Mouse (Mus musculus): ENCODE results near the gene Kmt2c. TPM values are rescaled to one million over a fixed set of nuclear protein-coding genes. Genes with fewer than 3 reads are reported as not detected.
"Not testable (repeated sequence)": the region's sequence is repeated elsewhere in the genome, so short reads cannot be mapped to it uniquely, and the experiment has no call there.

Kmt2c gene
- polyA plus RNA-seq, 1 experiment = 15.4 TPM

DNA sequence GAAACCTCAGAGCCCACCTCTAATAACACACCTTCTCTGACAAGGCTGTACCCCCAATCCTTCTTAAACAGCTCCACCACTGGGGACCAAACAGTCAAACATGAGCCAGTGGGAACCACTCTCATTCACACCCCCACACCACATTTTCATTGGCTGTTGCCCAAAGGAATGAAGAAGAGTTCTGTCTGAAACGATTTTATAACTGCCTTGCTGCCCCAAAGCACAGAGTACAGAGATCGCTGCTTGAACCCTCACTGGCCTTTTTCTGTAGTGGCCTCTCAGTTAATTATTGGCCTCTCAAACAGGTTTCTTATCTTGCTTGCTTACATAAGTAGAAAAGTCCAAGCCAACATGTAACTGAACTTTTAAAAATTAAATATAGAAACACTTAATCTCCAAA is 246.2 kb downstream of the Kmt2c start:
- Histone ChIP-seq H3K4me1 (ENCODE audit: control insufficient read depth, insufficient read depth, insufficient read length, low read length) (no peaks in the 10 kb centered on the region), H3K27ac (replicated peaks; ENCODE audit: low read depth, low read length) (no peak overlapping the region), H3K4me3 (ENCODE audit: insufficient read depth, low read depth, low read length) (no peak overlapping the region)

DNA sequence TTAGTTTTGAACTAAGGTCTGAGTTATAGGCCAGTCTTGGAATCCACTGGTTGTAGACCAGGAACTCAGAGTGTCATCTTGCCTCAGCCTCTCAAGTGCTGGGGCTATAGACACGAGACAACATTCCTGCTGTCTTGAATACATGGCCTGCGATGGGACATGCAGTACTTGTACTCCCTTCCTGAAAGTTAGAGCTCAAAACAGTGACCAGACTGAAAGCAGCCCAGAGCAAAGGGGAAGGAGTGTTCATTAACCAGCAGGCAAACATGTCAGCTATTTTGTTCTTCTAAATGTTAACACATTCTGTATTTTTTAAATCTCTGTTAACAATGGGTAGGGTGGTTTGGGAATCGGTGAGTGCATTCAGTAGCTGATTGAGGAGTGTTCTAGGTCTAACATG is 251.5 kb downstream of the Kmt2c start:
- H3K27ac ChIP-seq (replicated peaks; ENCODE audit: low read depth, low read length) = no peak overlapping the region
- no peak overlapping the region for H3K4me3 ChIP-seq (ENCODE audit: insufficient read depth, low read depth, low read length)

DNA sequence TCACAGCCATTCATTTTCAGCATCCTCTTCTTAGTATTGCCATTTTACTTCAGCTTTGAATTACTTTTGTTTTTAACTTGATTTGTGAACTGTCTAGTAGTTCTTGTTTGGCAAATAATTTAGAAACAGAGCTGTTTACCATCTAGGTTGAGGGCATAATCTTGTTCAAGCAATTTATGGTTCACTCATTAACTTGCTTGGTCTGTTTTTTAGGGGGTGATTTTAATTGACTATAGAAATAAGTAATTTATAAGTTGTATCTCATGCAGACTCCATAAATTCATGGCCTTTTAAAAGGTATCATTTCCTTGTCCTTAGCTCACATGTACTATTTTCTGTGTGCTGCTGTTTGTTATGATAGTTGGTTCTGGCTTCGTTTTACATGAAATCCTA is 252.1 kb downstream of the Kmt2c start:
- H3K27ac ChIP-seq (replicated peaks; ENCODE audit: low read depth, low read length) = no peak overlapping the region
- no peaks in the 10 kb centered on the region for H3K4me1 ChIP-seq (ENCODE audit: control insufficient read depth, insufficient read depth, insufficient read length, low read length)
- H3K4me3 ChIP-seq (ENCODE audit: insufficient read depth, low read depth, low read length) = no peak overlapping the region

More for the DNA sequence above, 251.5 kb downstream of the Kmt2c start:
- no peaks in the 10 kb centered on the region for H3K4me1 ChIP-seq (ENCODE audit: control insufficient read depth, insufficient read depth, insufficient read length, low read length)

DNA sequence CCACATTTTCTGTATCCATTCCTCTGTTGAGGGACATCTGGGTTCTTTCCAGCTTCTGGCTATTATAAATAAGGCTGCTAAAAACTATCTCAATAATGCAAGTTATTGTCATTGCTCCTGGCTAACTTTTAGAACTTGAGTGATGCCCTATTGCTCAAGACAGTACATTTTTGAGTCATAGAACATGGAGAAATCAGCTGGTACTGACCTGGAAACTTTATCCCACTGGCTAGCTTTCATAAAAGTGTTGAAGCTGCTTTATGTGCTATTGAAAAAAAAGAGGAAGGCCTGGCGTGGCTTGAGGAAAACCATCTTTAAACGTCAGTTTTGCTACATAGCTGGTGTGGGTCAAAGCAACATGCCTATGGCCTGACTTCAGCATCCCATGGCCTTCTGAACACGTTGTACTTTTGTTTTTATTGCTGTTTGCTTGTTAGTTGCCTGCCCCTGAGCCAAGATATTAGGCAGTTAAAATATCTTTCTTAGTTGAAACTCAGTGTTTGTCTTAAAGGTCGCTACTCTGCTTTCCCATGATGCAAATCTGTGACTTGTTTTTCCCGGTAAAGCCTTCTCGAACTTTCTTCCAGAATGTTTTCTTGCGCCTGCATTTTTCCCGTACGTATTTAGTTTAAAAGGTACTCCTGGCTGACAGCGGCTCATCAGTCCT is 252.6 kb downstream of the Kmt2c start:
- H3K4me3 ChIP-seq (ENCODE audit: insufficient read depth, low read depth, low read length) = no peak overlapping the region
- no peaks in the 10 kb centered on the region for H3K4me1 ChIP-seq (ENCODE audit: control insufficient read depth, insufficient read depth, insufficient read length, low read length)
- no peak overlapping the region for H3K27ac ChIP-seq (replicated peaks; ENCODE audit: low read depth, low read length)

DNA sequence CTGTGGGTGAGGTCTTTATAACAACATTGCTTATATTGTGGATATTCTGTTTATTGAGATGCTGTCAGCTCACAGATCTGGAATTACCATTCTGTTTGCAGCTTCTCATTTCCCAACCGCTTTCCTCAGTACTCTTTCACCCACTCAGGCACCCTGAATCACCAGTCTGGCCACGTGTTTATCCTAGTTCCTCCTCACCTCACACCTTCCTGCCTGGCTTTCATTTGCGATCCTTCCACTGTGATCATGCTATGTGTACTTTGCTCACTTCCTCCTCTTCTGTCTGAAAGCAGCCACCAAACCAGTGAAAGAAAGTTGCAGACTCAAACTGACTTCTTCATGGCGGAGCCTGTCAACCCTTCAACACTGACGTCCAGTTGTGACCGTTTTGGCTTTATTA is 255.5 kb downstream of the Kmt2c start:
- Histone ChIP-seq H3K27ac (replicated peaks; ENCODE audit: low read depth, low read length) (no peak overlapping the region), H3K4me3 (ENCODE audit: insufficient read depth, low read depth, low read length) (no peak overlapping the region), H3K4me1 (ENCODE audit: control insufficient read depth, insufficient read depth, insufficient read length, low read length) (no peaks in the 10 kb centered on the region)

DNA sequence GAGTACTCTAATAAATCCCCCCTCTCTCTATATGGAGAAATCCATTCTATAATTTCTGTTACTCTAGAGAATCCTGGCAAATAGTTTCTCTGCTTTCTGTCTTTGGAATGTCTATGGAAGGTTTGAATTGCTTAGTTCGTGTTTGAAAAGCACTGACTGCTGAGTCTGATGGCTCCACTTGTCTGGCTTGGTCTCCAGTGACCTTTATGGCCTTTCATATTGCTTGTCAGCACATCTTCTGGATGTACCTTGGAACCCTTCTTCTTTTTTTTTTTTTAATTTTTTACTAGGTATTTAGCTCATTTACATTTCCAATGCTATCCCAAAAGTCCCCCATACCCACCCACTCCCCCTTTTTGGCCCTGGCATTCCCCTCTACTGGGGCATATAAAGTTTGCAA is 274.2 kb downstream of the Kmt2c start:
- not testable (repeated sequence) for H3K4me1 ChIP-seq (ENCODE audit: control insufficient read depth, insufficient read depth, insufficient read length, low read length); H3K4me3 ChIP-seq (ENCODE audit: insufficient read depth, low read depth, low read length); H3K27ac ChIP-seq (replicated peaks; ENCODE audit: low read depth, low read length)

DNA sequence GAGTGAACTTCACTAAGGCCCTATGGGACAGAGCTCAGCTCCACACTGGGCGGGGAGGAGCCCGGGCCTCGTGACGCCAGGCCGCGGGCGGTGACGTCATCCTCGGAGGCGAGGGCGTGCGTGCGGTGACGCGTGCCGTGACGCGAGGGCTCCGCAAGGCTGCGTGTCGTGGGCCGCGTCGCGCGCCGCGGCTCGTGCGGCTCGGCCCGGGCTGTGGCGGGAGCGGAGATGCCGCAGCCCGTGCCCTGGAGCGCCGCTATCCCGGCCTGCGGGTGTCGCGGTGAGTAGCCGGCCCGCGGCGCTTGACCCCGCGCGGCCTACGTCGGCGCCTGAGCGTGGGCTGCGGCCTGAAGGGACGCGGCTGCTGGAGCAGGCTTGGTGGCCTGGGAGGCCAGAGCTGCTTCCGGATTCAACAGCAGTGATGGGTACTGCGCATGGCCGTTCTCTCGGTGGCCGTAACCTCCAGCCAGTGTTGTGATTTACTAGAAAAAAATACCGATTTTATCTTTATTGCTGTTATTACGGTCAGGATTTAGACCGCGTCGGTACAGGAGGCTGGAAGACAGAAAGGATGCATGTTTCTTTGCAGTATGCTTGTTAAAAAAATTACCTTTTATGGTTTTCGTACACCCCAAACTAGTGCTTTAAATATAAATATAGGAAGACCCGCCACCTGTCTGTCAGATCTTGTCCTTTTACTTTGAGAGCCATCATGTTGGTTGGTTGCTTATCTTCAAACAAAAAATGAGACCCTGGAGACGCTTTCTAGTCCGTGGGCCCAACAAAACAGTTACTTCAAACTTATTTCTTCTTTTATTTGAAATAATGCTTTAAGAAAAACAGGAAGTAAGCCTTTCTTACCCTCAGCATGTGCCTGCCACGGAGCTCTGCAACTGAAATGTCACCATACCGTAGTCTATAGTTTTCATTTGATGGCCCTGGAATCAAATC is 275.6 kb downstream of the Kmt2c start, which contains the start of gene E130116L18Rik:
Gene E130116L18Rik, minus strand, starts transcription at position 402 of the 951 bp plus-strand sequence.
- Histone ChIP-seq H3K4me1 (ENCODE audit: control insufficient read depth, insufficient read depth, insufficient read length, low read length) (no peaks in the 10 kb centered on the region), H3K27ac (replicated peaks; ENCODE audit: low read depth, low read length) (peak within 1 kb of the TSS; percentile 57), H3K4me3 (ENCODE audit: insufficient read depth, low read depth, low read length) (peak within 1 kb of the TSS; percentile 75)

Other genes with a start within 250 kb of the Kmt2c start
- gene Cct8l1, start 17.3 kb upstream of the Kmt2c start, polyA plus RNA-seq (2012; ENCODE audit: insufficient read depth, insufficient read length, missing spikeins) = not detected in 2 replicates
- gene Xrcc2, start 207.0 kb upstream of the Kmt2c start, polyA plus RNA-seq (2012; ENCODE audit: insufficient read depth, insufficient read length, missing spikeins) = 3.0 and 3.3 TPM in 2 replicates